Mouse (Mus musculus) cerebellum, postnatal 25 days (tissue): ENCODE data around the gene Bach2.

Source experiments
- DNase-seq, 2 experiments: peaks; one replicate each; pipeline ENCODE4 v3.0.0; 2021; ENCODE audit warnings: mixed read lengths in 2 of 2

Bach2 gene

GRCm38 (mm10) chr4:32536870-32537508, 298.4 kb downstream of the Bach2 start:
- peak; percentile 60 to 65 for DNase-seq

GRCm38 (mm10) chr4:32538088-32538487, 299.5 kb downstream of the Bach2 start:
- DNase-seq, result peak; percentile 78 to 86

- DNase-seq, result peak in 1 of 2 experiments; percentile 23
Observed at GRCm38 (mm10) chr4:32538488-32538887, 299.9 kb downstream of the Bach2 start.

- DNase-seq, result peak; percentile 61 to 73
Observed at GRCm38 (mm10) chr4:32538987-32539386, 300.4 kb downstream of the Bach2 start.

GRCm38 (mm10) chr4:32544821-32545545, 306.4 kb downstream of the Bach2 start:
- DNase-seq, result no peak

GRCm38 (mm10) chr4:32545548-32545947, 306.9 kb downstream of the Bach2 start:
- DNase-seq, result no peak

- no peak for DNase-seq
Observed at GRCm38 (mm10) chr4:32549150-32549549, 310.5 kb downstream of the Bach2 start.

GRCm38 (mm10) chr4:32551337-32551736, 312.7 kb downstream of the Bach2 start:
- DNase-seq, result peak in 1 of 2 experiments; percentile 41

- no peak for DNase-seq
Observed at GRCm38 (mm10) chr4:32555506-32555905, 316.9 kb downstream of the Bach2 start.

- no peak for DNase-seq
Observed at GRCm38 (mm10) chr4:32560246-32560645, 321.6 kb downstream of the Bach2 start.

GRCm38 (mm10) chr4:32560724-32561554, 322.3 kb downstream of the Bach2 start:
- peak; percentile 39 to 41 for DNase-seq

GRCm38 (mm10) chr4:32561555-32562095, 323.0 kb downstream of the Bach2 start:
- peak; percentile 76 to 77 for DNase-seq

- peak; percentile 32 to 42 for DNase-seq
Observed at GRCm38 (mm10) chr4:32562319-32563115, 323.9 kb downstream of the Bach2 start.

GRCm38 (mm10) chr4:32564416-32564815, 325.8 kb downstream of the Bach2 start:
- no peak for DNase-seq

GRCm38 (mm10) chr4:32564918-32565317, 326.3 kb downstream of the Bach2 start:
- no peak for DNase-seq

GRCm38 (mm10) chr4:32569054-32569453, 330.4 kb downstream of the Bach2 start:
- no peak for DNase-seq

GRCm38 (mm10) chr4:32569995-32570938, 331.7 kb downstream of the Bach2 start:
- DNase-seq, result peak; percentile 42 to 63

- no peak for DNase-seq
Observed at GRCm38 (mm10) chr4:32570939-32571317, 332.3 kb downstream of the Bach2 start.

- no peak for DNase-seq
Observed at GRCm38 (mm10) chr4:32571441-32571840, 332.8 kb downstream of the Bach2 start.

GRCm38 (mm10) chr4:32572118-32572517, 333.5 kb downstream of the Bach2 start:
- DNase-seq, result peak; percentile 50 to 71

- DNase-seq, result no peak
Observed at GRCm38 (mm10) chr4:32573586-32573985, 335.0 kb downstream of the Bach2 start.
